Mouse (Mus musculus): ENCODE data around the gene Rpl13.

Rpl13 gene

GRCm38 (mm10) chr8:123108010-123108409, 5.9 kb downstream of the Rpl13 start:
- no peak for DNase-seq (ENCODE audit: low spot score)

- DNase-seq (ENCODE audit: low spot score): no peak
Measured at GRCm38 (mm10) chr8:123108953-123109352, 6.8 kb downstream of the Rpl13 start.

- no peak for DNase-seq (ENCODE audit: low spot score)
Measured at GRCm38 (mm10) chr8:123110649-123111048, 8.5 kb downstream of the Rpl13 start.

GRCm38 (mm10) chr8:123112892-123113291, 10.7 kb downstream of the Rpl13 start:
- DNase-seq (ENCODE audit: low spot score): no peak

GRCm38 (mm10) chr8:123113908-123114469, 11.8 kb downstream of the Rpl13 start:
- no peak for DNase-seq (ENCODE audit: low spot score)

- no peak for DNase-seq (ENCODE audit: low spot score)
Measured at GRCm38 (mm10) chr8:123114644-123115043, 12.5 kb downstream of the Rpl13 start.

GRCm38 (mm10) chr8:123117127-123117731, 15.1 kb downstream of the Rpl13 start, which contains the start of gene Cpne7:
Cpne7 (plus strand) TSS chr8:123117374.
- DNase-seq (ENCODE audit: low spot score): no peak

- no peak for DNase-seq (ENCODE audit: low spot score)
Measured at GRCm38 (mm10) chr8:123117744-123118143, 15.6 kb downstream of the Rpl13 start.

- no peak for DNase-seq (ENCODE audit: low spot score)
Measured at GRCm38 (mm10) chr8:123122059-123122458, 19.9 kb downstream of the Rpl13 start.

- DNase-seq (ENCODE audit: low spot score): no peak
Measured at GRCm38 (mm10) chr8:123122670-123123069, 20.5 kb downstream of the Rpl13 start.

- DNase-seq (ENCODE audit: low spot score): no peak
Measured at GRCm38 (mm10) chr8:123126193-123126816, 24.2 kb downstream of the Rpl13 start.

GRCm38 (mm10) chr8:123131041-123131440, 28.9 kb downstream of the Rpl13 start:
- DNase-seq (ENCODE audit: low spot score): no peak

GRCm38 (mm10) chr8:123132953-123133352, 30.8 kb downstream of the Rpl13 start:
- DNase-seq (ENCODE audit: low spot score): no peak

GRCm38 (mm10) chr8:123134149-123134713, 32.1 kb downstream of the Rpl13 start:
- no peak for DNase-seq (ENCODE audit: low spot score)

- no peak for DNase-seq (ENCODE audit: low spot score)
Measured at GRCm38 (mm10) chr8:123135406-123135805, 33.3 kb downstream of the Rpl13 start.

- DNase-seq (ENCODE audit: low spot score): no peak
Measured at GRCm38 (mm10) chr8:123135806-123136205, 33.7 kb downstream of the Rpl13 start.

GRCm38 (mm10) chr8:123136287-123136686, 34.1 kb downstream of the Rpl13 start:
- DNase-seq (ENCODE audit: low spot score): no peak

- DNase-seq (ENCODE audit: low spot score): peak; percentile 67
Measured at GRCm38 (mm10) chr8:123137645-123138077, 35.5 kb downstream of the Rpl13 start.

GRCm38 (mm10) chr8:123138741-123139140, 36.6 kb downstream of the Rpl13 start:
- DNase-seq (ENCODE audit: low spot score): no peak

GRCm38 (mm10) chr8:123141741-123142462, 39.8 kb downstream of the Rpl13 start:
- peak; percentile 81 for DNase-seq (ENCODE audit: low spot score)

- DNase-seq (ENCODE audit: low spot score): no peak
Measured at GRCm38 (mm10) chr8:123145279-123145678, 43.1 kb downstream of the Rpl13 start.

GRCm38 (mm10) chr8:123146390-123146789, 44.2 kb downstream of the Rpl13 start:
- peak; percentile 50 for DNase-seq (ENCODE audit: low spot score)

All from layer of hippocampus, adult 11-12 months (tissue).